Mouse (Mus musculus) olfactory bulb, adult 2 months (tissue): ENCODE results near the gene Tenm4. TPM values are rescaled to one million over a fixed set of nuclear protein-coding genes. Genes with fewer than 3 reads are reported as not detected.

Source experiments
- H3K27ac ChIP-seq: fragments of 200-500 bp; 2 replicates; pipeline ENCODE4 v1.5.1; 2012; ENCODE audit warnings: low read depth, low read length; ENCODE audit not compliant: insufficient read depth
- H3K4me1 ChIP-seq: fragments of 200-500 bp; 2 replicates; pipeline ENCODE4 v1.6.1; 2012; ENCODE audit warnings: low read length; ENCODE audit not compliant: control insufficient read depth, insufficient read depth
- H3K4me3 ChIP-seq: fragments of 200-500 bp; 2 replicates; pipeline ENCODE4 v1.5.1; 2012; ENCODE audit warnings: mild to moderate bottlenecking, low read depth, low read length, moderate library complexity; ENCODE audit not compliant: insufficient read depth
- CTCF ChIP-seq: fragments of 200-500 bp; IDR thresholded peaks from 2 replicates; pipeline ENCODE4 v1.5.1; 2012; ENCODE audit warnings: low read depth, mild to moderate bottlenecking, low read length, moderate library complexity; ENCODE audit not compliant: insufficient read depth
- POLR2A ChIP-seq: fragments of 200-500 bp; IDR thresholded peaks from 2 replicates; pipeline ENCODE4 v1.6.1; 2012; ENCODE audit warnings: mild to moderate bottlenecking, low read depth, low read length, moderate library complexity; ENCODE audit not compliant: insufficient read depth
- WGBS: fragments of 180-500 bp; shearing (Covaris S2); methylation state at CpG from one replicate; pipeline ENCODE4 v1.1.7; 2018; 5-methylcytosine and 5-hydroxymethylcytosine counted together
- polyA plus RNA-seq: library from polyadenylated mRNA; stranded (reverse); fragments of >200 nt; gene quantifications from 2 replicates; pipeline ENCODE4 v1.2.4, GENCODE M21; 2012; ENCODE audit warnings: low replicate concordance; ENCODE audit not compliant: missing spikeins, insufficient read depth, insufficient read length

The Tenm4 gene
- polyA plus RNA-seq, 1 experiment = not detected

GRCm38 (mm10) chr7:96753335-96754095 is 582.5 kb downstream of the Tenm4 start:
- 74% methylated on average over 4 of the region's 4 CpGs for WGBS
- Histone ChIP-seq H3K27ac (no peak overlapping the region), H3K4me3 (no peak overlapping the region), H3K4me1 (peaks cover 25% of the 10 kb centered on the region)
- TF ChIP-seq POLR2A (no peak), CTCF (no peak)

- 79% methylated on average over 12 of the region's 12 CpGs for WGBS
- Histone ChIP-seq H3K27ac (no peak overlapping the region), H3K4me1 (peaks cover 19% of the 10 kb centered on the region), H3K4me3 (no peak overlapping the region)
- TF ChIP-seq CTCF (no peak), POLR2A (no peak)
Observed at GRCm38 (mm10) chr7:96754175-96754574, 583.1 kb downstream of the Tenm4 start.

GRCm38 (mm10) chr7:96755459-96756094 is 584.5 kb downstream of the Tenm4 start:
- WGBS = 60% methylated on average over 12 of the region's 12 CpGs
- peaks cover 18% of the 10 kb centered on the region for H3K4me1 ChIP-seq
- H3K4me3 ChIP-seq = no peak overlapping the region
- TF ChIP-seq CTCF (no peak), POLR2A (no peak)
- H3K27ac ChIP-seq = no peak overlapping the region

- H3K4me1 ChIP-seq = peaks cover 19% of the 10 kb centered on the region
- TF ChIP-seq CTCF = no peak
- TF ChIP-seq POLR2A = no peak
- 70% methylated on average over 10 of the region's 10 CpGs for WGBS
- H3K27ac ChIP-seq = no peak overlapping the region; the same call in 1 of the 2 replicates
- H3K4me3 ChIP-seq = no peak overlapping the region
Observed at GRCm38 (mm10) chr7:96756104-96756742, 585.2 kb downstream of the Tenm4 start.

GRCm38 (mm10) chr7:96757067-96757466 is 586.0 kb downstream of the Tenm4 start:
- Histone ChIP-seq H3K4me3 (no peak overlapping the region), H3K27ac (no peak overlapping the region), H3K4me1 (peaks cover 21% of the 10 kb centered on the region)
- 61% methylated on average over 8 of the region's 8 CpGs for WGBS
- TF ChIP-seq POLR2A = no peak
- TF ChIP-seq CTCF = no peak

GRCm38 (mm10) chr7:96760208-96760607 is 589.2 kb downstream of the Tenm4 start:
- 85% methylated on average over 6 of the region's 6 CpGs for WGBS

GRCm38 (mm10) chr7:96761151-96761550 is 590.1 kb downstream of the Tenm4 start:
- TF ChIP-seq CTCF = no peak
- TF ChIP-seq POLR2A = no peak
- Histone ChIP-seq H3K4me1 (peaks cover 15% of the 10 kb centered on the region), H3K4me3 (no peak overlapping the region), H3K27ac (no peak overlapping the region)
- 40% methylated on average over 5 of the region's 5 CpGs for WGBS

More at GRCm38 (mm10) chr7:96760208-96760607, 589.2 kb downstream of the Tenm4 start:
- no peak overlapping the region for H3K4me3 ChIP-seq
- no peak for TF ChIP-seq POLR2A
- TF ChIP-seq CTCF = no peak
- no peak overlapping the region for H3K27ac ChIP-seq
- peaks cover 17% of the 10 kb centered on the region for H3K4me1 ChIP-seq

GRCm38 (mm10) chr7:96765321-96765960 is 594.4 kb downstream of the Tenm4 start:
- Histone ChIP-seq H3K27ac (no peak overlapping the region), H3K4me3 (no peak overlapping the region), H3K4me1 (peaks cover 7% of the 10 kb centered on the region; the same call in 1 of the 2 replicates)
- TF ChIP-seq CTCF = no peak
- TF ChIP-seq POLR2A = no peak
- WGBS = 37% methylated on average over 15 of the region's 15 CpGs

GRCm38 (mm10) chr7:96767090-96767489 is 596.0 kb downstream of the Tenm4 start:
- WGBS = 80% methylated on average over 3 of the region's 3 CpGs
- H3K4me3 ChIP-seq = no peak overlapping the region
- no peak overlapping the region for H3K27ac ChIP-seq
- H3K4me1 ChIP-seq = peaks cover 5% of the 10 kb centered on the region; the same call in 1 of the 2 replicates
- no peak for TF ChIP-seq POLR2A
- TF ChIP-seq CTCF = no peak
